Mouse (Mus musculus) spleen, adult 2 months (tissue): ENCODE data around the gene Tmem102. TPM values are rescaled to one million over a fixed set of nuclear protein-coding genes. Genes with fewer than 3 reads are reported as not detected.
A peak's percentile ranks its signal among the peaks of the same experiment; 100 is the strongest.

Experiments
- DNase-seq, 2 experiments: peaks; one replicate each; pipeline versions ENCODE4 v3.0.0 to v3.0.0-alpha.2; 2012 to 2021; ENCODE audit warnings: low spot score in 2 of 2, low read depth in 1 of 2
- H3K27ac ChIP-seq: fragments of 200-500 bp; 2 replicates; pipeline ENCODE4 v1.5.1; 2012; ENCODE audit warnings: low read length, inconsistent platforms; ENCODE audit not compliant: insufficient read depth
- H3K27me3 ChIP-seq: fragments of 200-500 bp; 2 replicates; pipeline ENCODE4 v1.6.1; 2012; ENCODE audit warnings: mild to moderate bottlenecking, moderate library complexity, low read length, inconsistent platforms; ENCODE audit not compliant: control insufficient read depth, insufficient read depth
- H3K36me3 ChIP-seq: fragments of 200-500 bp; 2 replicates; pipeline ENCODE4 v1.6.1; 2012; ENCODE audit warnings: mild to moderate bottlenecking, low read length, inconsistent platforms; ENCODE audit not compliant: control insufficient read depth, insufficient read depth
- H3K4me1 ChIP-seq: fragments of 200-500 bp; 2 replicates; pipeline ENCODE4 v1.6.1; 2011; ENCODE audit warnings: inconsistent platforms; ENCODE audit not compliant: control insufficient read depth, insufficient read depth, insufficient read length
- H3K4me3 ChIP-seq: fragments of 200-500 bp; 2 replicates; pipeline ENCODE4 v1.5.1; 2011; ENCODE audit warnings: mild to moderate bottlenecking, inconsistent platforms; ENCODE audit not compliant: insufficient read depth, insufficient read length; ENCODE audit errors: extremely low read depth
- CTCF ChIP-seq: fragments of 200-500 bp; IDR thresholded peaks from 2 replicates; pipeline ENCODE4 v1.5.1; 2011; ENCODE audit warnings: mild to moderate bottlenecking, inconsistent platforms; ENCODE audit not compliant: insufficient read depth, insufficient read length, insufficient replicate concordance; ENCODE audit errors: extremely low read depth
- POLR2A ChIP-seq: fragments of 200-500 bp; IDR thresholded peaks from 2 replicates; pipeline ENCODE4 v1.6.1; 2011; ENCODE audit warnings: low read depth, low read length, inconsistent platforms
- WGBS: fragments of 180-500 bp; shearing (Covaris S2); methylation state at CpG from one replicate; pipeline ENCODE4 v1.1.7; 2018; 5-methylcytosine and 5-hydroxymethylcytosine counted together
- polyA plus RNA-seq: library from polyadenylated mRNA; depleted of rRNA; stranded (reverse); fragments of >200 nt; gene quantifications from 2 replicates; pipeline ENCODE4 v1.2.3, GENCODE M21; 2012

Gene Tmem102
- polyA plus RNA-seq, 1 experiment, result 0.23 TPM

DNA sequence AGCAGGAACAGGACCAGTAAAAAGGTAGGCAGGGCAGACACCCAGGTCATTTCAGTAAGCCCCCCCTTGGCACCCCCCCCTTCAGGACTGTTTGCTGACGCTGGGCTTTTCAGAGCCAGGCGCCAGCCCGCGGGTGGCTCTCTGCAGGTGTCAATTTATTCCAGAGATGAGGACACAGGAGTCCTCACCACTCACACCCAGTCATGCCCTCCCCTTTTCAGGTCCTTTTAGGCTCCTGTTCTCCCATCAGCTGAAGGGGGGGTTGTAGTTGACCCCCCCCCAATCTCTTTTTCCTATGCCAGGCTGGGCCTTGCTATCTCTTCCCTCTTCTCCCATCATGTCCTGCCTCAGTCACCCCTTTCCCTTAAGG, 30.5 kb upstream of the Tmem102 start:
- 62% methylated on average over 4 of the region's 4 CpGs for WGBS
- TF ChIP-seq CTCF (no peak), POLR2A (no peak)
- H3K27ac ChIP-seq, result no peak overlapping the region
- H3K36me3 ChIP-seq, result no peaks in the 10 kb centered on the region
- H3K27me3 ChIP-seq, result peaks cover 13% of the 10 kb centered on the region
- no peak overlapping the region for H3K4me3 ChIP-seq
- H3K4me1 ChIP-seq, result peaks cover 10% of the 10 kb centered on the region
- no peak for DNase-seq

DNA sequence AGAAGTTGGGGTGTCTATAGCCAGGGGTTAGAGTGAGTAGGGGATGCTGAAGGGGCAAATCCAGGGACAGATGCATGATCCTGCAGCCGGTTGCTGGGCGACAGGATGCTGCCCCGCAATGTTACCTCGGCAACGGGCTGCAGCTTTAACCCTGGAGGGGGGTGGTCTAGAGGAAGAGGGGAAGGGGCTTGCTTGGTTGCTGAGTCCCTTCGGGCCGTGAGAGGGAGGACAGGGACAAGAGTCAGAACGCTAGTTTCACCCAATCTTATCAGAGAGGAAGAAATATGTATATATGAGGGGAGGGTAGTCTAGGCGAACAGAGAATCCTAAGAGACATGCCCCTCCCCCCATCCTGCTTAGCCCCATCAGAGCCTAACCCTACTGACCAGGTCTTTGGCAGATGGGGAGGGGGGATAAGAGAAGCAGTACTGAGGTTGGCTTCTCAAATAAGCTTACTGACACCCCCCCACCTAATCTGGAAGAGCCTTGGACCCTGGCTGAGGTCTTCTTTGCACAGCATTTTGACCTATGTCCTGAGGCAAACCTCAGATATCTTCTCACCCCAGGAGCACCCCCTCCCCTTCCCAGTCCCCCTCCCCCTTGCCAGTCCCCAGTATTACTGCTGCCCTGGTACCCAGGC, 30.0 kb upstream of the Tmem102 start:
- no peak for DNase-seq
- TF ChIP-seq CTCF (no peak), POLR2A (no peak)

DNA sequence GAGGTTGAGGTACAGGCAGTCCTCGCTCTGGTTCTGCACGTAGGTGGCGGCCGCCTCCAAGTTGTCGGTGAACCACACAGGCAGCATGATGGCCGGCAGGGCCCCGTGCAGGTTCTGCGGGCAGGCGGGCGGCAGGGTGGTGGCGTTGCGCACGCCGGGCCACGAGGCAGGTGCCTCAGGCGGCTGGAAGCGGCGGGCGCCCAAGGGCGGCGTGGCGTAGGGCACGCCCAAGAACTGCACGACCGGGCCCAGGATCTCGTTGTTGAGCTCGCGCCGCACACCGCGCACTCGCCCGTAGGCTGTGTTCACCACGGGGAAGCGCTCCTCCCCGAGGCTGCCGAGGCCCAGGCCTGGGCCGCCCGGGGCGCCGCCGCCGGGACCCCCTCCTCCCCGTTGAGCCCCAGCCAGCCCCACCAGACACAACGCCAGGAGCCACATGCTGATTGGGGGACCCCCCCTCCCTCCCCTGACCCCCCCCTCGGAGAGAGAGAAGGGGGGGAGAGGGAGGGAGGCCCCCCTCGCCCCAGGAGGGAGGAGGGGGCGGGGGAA, 28.7 kb upstream of the Tmem102 start:
- Histone ChIP-seq H3K27me3 (peaks cover 13% of the 10 kb centered on the region), H3K4me3 (peak overlapping the region; percentile 27; the same call in 1 of the 2 replicates), H3K36me3 (no peaks in the 10 kb centered on the region), H3K27ac (no peak overlapping the region), H3K4me1 (peaks cover 10% of the 10 kb centered on the region)
- DNase-seq, result peak in 1 of 2 experiments; percentile 39
- TF ChIP-seq POLR2A, result no peak
- TF ChIP-seq CTCF, result no peak
- 9% methylated on average over 44 of the region's 48 CpGs for WGBS

More for the DNA sequence above, 30.0 kb upstream of the Tmem102 start:
- peaks cover 10% of the 10 kb centered on the region for H3K4me1 ChIP-seq
- H3K27ac ChIP-seq, result no peak overlapping the region
- peaks cover 13% of the 10 kb centered on the region for H3K27me3 ChIP-seq
- H3K4me3 ChIP-seq, result no peak overlapping the region
- 82% methylated on average over 9 of the region's 9 CpGs for WGBS
- no peaks in the 10 kb centered on the region for H3K36me3 ChIP-seq

DNA sequence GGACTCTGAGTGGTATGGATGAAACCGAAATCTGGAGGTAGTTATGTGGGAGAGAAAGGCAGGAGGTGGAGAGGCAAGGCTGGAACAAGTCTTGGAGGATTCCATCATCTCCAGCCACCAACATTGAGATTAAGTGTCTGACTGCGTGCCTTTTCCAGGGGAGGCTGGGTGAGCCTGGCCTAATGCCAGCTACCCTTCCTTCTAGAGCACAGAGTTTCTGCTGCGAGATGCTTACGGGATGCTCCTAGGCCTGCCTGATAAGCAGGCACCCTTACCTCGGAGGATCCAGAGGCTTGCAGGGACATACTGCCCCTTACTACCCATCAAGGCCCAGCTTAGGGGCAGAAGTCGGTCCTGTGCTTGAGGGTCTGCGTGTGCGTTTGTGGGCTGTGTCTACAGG, 28.1 kb upstream of the Tmem102 start:
- TF ChIP-seq POLR2A (no peak), CTCF (no peak)
- no peak for DNase-seq
- WGBS, result 43% methylated on average over 8 of the region's 8 CpGs
- Histone ChIP-seq H3K36me3 (no peaks in the 10 kb centered on the region), H3K4me1 (peaks cover 10% of the 10 kb centered on the region), H3K4me3 (peak overlapping the region; percentile 27; the same call in 1 of the 2 replicates), H3K27ac (no peak overlapping the region), H3K27me3 (peaks cover 13% of the 10 kb centered on the region)

DNA sequence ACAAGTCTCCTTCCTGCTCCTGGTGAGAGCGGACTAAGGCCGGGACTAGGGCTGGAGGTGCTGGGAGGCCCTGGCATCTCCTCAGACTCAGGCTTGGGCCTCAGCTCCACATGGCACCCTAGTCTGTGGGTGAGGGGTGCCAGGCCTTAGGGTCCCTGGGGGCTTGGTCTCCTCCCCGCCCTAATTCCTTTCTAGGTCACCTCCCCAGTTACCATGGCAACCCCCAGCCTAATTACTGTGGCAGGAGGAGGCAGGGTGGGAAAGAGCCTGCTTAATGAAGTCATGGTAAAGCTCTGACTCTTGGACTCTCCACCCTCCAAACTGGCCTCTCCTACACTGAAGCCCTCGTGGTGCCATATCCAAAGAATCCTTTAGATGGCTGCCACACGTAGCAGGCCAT, 23.4 kb upstream of the Tmem102 start:
- DNase-seq, result no peak
- Histone ChIP-seq H3K4me3 (no peak overlapping the region), H3K4me1 (no peaks in the 10 kb centered on the region), H3K27me3 (no peaks in the 10 kb centered on the region), H3K36me3 (no peaks in the 10 kb centered on the region), H3K27ac (no peak overlapping the region)
- WGBS, result 88% methylated on average over 5 of the region's 5 CpGs
- TF ChIP-seq POLR2A (no peak), CTCF (no peak)

DNA sequence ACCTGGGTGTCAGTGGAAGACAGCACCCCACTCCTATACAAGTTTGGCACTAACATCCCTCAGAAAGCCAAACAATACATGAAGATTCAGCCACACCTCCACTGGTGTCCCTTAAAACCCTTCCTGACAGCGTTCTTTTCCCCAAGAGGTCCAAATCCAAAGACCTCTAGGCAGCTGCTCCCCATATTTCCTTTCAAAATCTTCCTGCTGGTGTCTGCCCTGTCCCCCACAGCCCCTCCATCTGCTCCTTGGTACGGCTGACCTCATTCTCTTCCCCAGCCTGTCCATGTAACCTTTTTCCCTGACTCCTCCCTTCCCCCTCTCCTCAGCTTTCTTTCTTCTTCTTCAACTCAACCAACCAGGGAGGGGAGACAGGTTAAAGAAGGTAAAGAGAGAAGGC, 18.0 kb upstream of the Tmem102 start:
- Histone ChIP-seq H3K4me3 (no peak overlapping the region), H3K4me1 (no peaks in the 10 kb centered on the region), H3K27ac (no peak overlapping the region), H3K27me3 (no peaks in the 10 kb centered on the region), H3K36me3 (no peaks in the 10 kb centered on the region)
- no peak for DNase-seq
- TF ChIP-seq CTCF (no peak), POLR2A (no peak)
- WGBS, result 90% methylated on average over 2 of the region's 2 CpGs

DNA sequence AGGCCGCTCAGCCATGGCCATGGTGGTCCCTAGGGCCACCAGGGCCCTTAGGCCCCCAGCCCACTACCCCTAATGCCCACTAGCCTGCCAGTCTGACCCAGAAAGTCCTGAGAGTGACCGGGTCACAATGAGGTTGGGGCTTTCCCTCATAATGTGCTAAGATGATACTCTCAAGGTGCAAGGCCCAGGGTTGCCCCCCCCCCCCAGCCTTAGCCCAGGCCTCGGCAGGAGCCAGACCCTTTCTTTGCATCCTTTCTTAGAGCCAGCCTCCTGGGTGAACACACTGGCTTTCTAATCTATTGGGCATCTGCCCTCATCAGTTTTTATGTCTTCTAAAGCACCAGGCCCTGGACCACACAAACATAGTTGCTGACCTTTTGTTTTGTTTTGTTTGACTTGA, 16.7 kb upstream of the Tmem102 start, which contains the start of gene Spem1:
Gene Spem1, minus strand, starts transcription at position 101 of the 400 bp plus-strand sequence.
- 85% methylated on average over 3 of the region's 3 CpGs for WGBS
- Histone ChIP-seq H3K27ac (no peak within 1 kb of the TSS), H3K36me3 (no peaks in the 10 kb centered on the region), H3K4me1 (no peaks in the 10 kb centered on the region), H3K27me3 (no peaks in the 10 kb centered on the region), H3K4me3 (no peak within 1 kb of the TSS)
- TF ChIP-seq CTCF (no peak), POLR2A (no peak)
- no peak for DNase-seq
